Mouse (Mus musculus) kidney, adult 2 months (tissue): ENCODE data around the gene Dtx1. TPM values are rescaled to one million over a fixed set of nuclear protein-coding genes. Genes with fewer than 3 reads are reported as not detected.

Source experiments
- DNase-seq: peaks from one replicate; pipeline ENCODE4 v3.0.0; 2021
- H3K27ac ChIP-seq: fragments of 200-500 bp; 2 replicates; pipeline ENCODE4 v1.5.1; 2012; ENCODE audit warnings: low read depth, low read length, control low read depth, inconsistent platforms; ENCODE audit not compliant: insufficient read depth
- H3K27me3 ChIP-seq: fragments of 200-500 bp; replicated peaks from 2 replicates; pipeline ENCODE4 v1.6.1; 2012; ENCODE audit warnings: mild to moderate bottlenecking, moderate library complexity, low read length, inconsistent platforms; ENCODE audit not compliant: control insufficient read depth, insufficient read depth
- H3K36me3 ChIP-seq: fragments of 200-500 bp; 2 replicates; pipeline ENCODE4 v1.6.1; 2012; ENCODE audit warnings: mild to moderate bottlenecking, moderate library complexity, low read length, inconsistent platforms; ENCODE audit not compliant: control insufficient read depth, insufficient read depth
- H3K4me1 ChIP-seq: fragments of 200-500 bp; 2 replicates; pipeline ENCODE4 v1.6.1; 2011; ENCODE audit warnings: low read length; ENCODE audit not compliant: control insufficient read depth, insufficient read depth
- H3K4me3 ChIP-seq: fragments of 200-500 bp; 2 replicates; pipeline ENCODE4 v1.5.1; 2011; ENCODE audit warnings: mild to moderate bottlenecking, low read depth, low read length, control low read depth; ENCODE audit not compliant: insufficient read depth
- CTCF ChIP-seq: fragments of 200-500 bp; conservative IDR thresholded peaks from 2 replicates; pipeline ENCODE4 v1.5.1; 2011; ENCODE audit warnings: low read depth, mild to moderate bottlenecking, control low read depth, low read length, moderate library complexity, mixed read lengths; ENCODE audit not compliant: insufficient read depth, insufficient read length
- POLR2A ChIP-seq: fragments of 200-500 bp; IDR thresholded peaks from one replicate; pipeline ENCODE4 v1.6.1; 2011; ENCODE audit warnings: low read depth, low read length, control low read depth
- WGBS: fragments of 180-500 bp; shearing (Covaris S2); methylation state at CpG from one replicate; pipeline ENCODE4 v1.1.7; 2018; 5-methylcytosine and 5-hydroxymethylcytosine counted together
- polyA plus RNA-seq: library from polyadenylated mRNA; depleted of rRNA; stranded (reverse); fragments of >200 nt; gene quantifications from 2 replicates; pipeline ENCODE4 v1.2.3, GENCODE M21; 2012

Gene Dtx1
- polyA plus RNA-seq, 1 experiment, result 4.4 TPM

- H3K4me1 ChIP-seq, result no peaks in the 10 kb centered on the region
- no peak overlapping the region for H3K4me3 ChIP-seq
- no peak for DNase-seq
- no peaks in the 10 kb centered on the region for H3K27me3 ChIP-seq
- TF ChIP-seq POLR2A, result no peak
- TF ChIP-seq CTCF, result no peak
- H3K27ac ChIP-seq, result no peak overlapping the region
- WGBS, result 65% methylated on average over 14 of the region's 14 CpGs
- no peaks in the 10 kb centered on the region for H3K36me3 ChIP-seq
Observed at GRCm38 (mm10) chr5:120734380-120734990, 22.8 kb upstream of the Dtx1 start.

DNA sequence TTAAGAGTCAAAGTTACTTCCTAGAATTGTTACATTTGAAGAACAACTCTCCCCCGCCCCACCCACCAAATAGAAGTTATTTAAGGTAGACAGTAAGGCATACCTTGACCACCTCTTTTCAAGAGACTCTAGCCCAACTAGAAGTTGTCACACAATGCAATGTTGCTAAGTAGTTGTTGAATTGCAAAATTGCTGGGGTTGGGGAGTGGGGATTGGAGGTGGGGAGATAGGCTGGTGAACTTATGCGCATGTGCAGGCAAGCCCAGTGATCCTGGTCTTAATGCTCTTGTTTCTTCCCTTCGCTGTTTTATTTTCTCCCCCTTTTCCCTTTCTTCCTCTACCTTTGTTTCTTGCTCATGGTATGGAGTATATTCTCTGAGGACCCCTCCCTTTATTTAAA lies 22.0 kb upstream of the Dtx1 start:
- no peak for DNase-seq
- Histone ChIP-seq H3K4me1 (no peaks in the 10 kb centered on the region), H3K27me3 (no peaks in the 10 kb centered on the region), H3K36me3 (no peaks in the 10 kb centered on the region), H3K27ac (no peak overlapping the region), H3K4me3 (no peak overlapping the region)
- 87% methylated on average over 3 of the region's 3 CpGs for WGBS
- no peak for TF ChIP-seq CTCF
- TF ChIP-seq POLR2A, result no peak

- no peaks in the 10 kb centered on the region for H3K27me3 ChIP-seq
- no peak for TF ChIP-seq POLR2A
- TF ChIP-seq CTCF, result no peak
- no peaks in the 10 kb centered on the region for H3K36me3 ChIP-seq
- no peak overlapping the region for H3K4me3 ChIP-seq
- 50% methylated on average over 1 of the region's 1 CpGs for WGBS
- no peak overlapping the region for H3K27ac ChIP-seq
- DNase-seq, result no peak
- H3K4me1 ChIP-seq, result no peaks in the 10 kb centered on the region
Observed at GRCm38 (mm10) chr5:120732740-120733139, 21.0 kb upstream of the Dtx1 start.

- Histone ChIP-seq H3K4me3 (no peak overlapping the region), H3K4me1 (no peaks in the 10 kb centered on the region), H3K27ac (no peak overlapping the region), H3K27me3 (no peaks in the 10 kb centered on the region), H3K36me3 (no peaks in the 10 kb centered on the region)
- WGBS, result 75% methylated on average over 10 of the region's 10 CpGs
- TF ChIP-seq POLR2A, result no peak
- TF ChIP-seq CTCF, result no peak
- no peak for DNase-seq
Observed at GRCm38 (mm10) chr5:120729319-120729718, 17.6 kb upstream of the Dtx1 start.

GRCm38 (mm10) chr5:120725811-120726455 lies 14.2 kb upstream of the Dtx1 start:
- no peak overlapping the region for H3K4me3 ChIP-seq
- no peak for DNase-seq
- H3K36me3 ChIP-seq, result no peaks in the 10 kb centered on the region
- TF ChIP-seq CTCF (no peak), POLR2A (no peak)
- no peak overlapping the region for H3K27ac ChIP-seq
- no peaks in the 10 kb centered on the region for H3K27me3 ChIP-seq
- H3K4me1 ChIP-seq, result no peaks in the 10 kb centered on the region
- WGBS, result 56% methylated on average over 12 of the region's 12 CpGs

DNA sequence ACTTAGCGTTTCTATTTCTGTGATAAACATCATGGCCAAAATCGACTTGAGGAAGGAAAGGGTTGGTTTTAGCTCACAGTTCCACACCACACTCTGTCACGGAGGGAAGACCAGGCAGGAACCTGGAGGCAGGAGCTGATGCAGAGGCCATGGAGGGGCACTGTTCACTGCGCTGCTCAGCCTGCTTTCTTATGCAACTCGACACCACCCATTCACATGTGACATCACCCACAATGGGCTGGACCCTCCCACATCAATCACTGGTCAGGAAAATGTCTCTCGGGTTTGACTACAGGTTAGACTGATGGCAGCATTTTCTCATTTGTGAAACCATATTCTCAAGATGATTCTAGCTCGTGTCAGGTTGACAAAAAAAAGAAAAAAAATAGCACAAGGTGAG lies 9.3 kb upstream of the Dtx1 start:
- WGBS, result 59% methylated on average over 7 of the region's 7 CpGs
- H3K36me3 ChIP-seq, result no peaks in the 10 kb centered on the region
- H3K4me3 ChIP-seq, result no peak overlapping the region
- no peak for DNase-seq
- no peak for TF ChIP-seq POLR2A
- H3K27ac ChIP-seq, result no peak overlapping the region
- H3K27me3 ChIP-seq, result no peaks in the 10 kb centered on the region
- no peaks in the 10 kb centered on the region for H3K4me1 ChIP-seq

- H3K27me3 ChIP-seq, result no peaks in the 10 kb centered on the region
- TF ChIP-seq POLR2A (no peak), CTCF (no peak)
- no peak overlapping the region for H3K27ac ChIP-seq
- WGBS, result 53% methylated on average over 15 of the region's 15 CpGs
- H3K4me3 ChIP-seq, result no peak overlapping the region
- no peaks in the 10 kb centered on the region for H3K36me3 ChIP-seq
- no peaks in the 10 kb centered on the region for H3K4me1 ChIP-seq
- no peak for DNase-seq
Observed at GRCm38 (mm10) chr5:120718600-120719378, 7.1 kb upstream of the Dtx1 start.
